8 mouse cellular contexts compared by ENCODE assay signal in the genomic region with DNA sequence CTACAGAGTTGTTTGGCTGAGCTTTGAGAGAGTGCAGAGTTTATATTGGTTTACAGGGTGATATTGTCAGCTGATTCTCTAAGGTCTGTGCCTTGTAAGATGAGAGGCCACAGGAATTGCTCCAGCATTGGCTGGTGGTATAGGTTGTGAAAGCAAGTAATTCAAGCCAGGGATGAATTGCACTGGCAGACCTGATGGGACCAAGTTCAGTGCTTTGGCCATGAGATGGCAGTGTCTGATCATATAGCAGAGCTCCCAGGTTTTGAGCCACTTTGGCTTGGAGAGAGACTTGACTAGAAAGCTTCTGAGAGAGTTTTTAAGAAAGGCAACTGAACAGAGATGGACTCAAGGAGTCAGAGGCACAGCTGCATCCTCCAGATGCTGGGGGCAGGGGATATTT.
A peak's percentile ranks its signal among the peaks of the same experiment; 100 is the strongest.
DNase-seq lines count a peak whose midpoint lies in the region; ATAC-seq and TF ChIP-seq lines count a peak whose summit lies in the region.
"Had no signal": no experiment of that assay in that cellular context is flagged by ENCODE, and none has a peak within 500 bp of the region (broad histone marks: within the 10 kb centered on the region; RNA-seq: fewer than 3 reads in every experiment).

No protein-coding gene starts in this region.

- H3K4me1 ChIP-seq in hindbrain, postnatal 0 days (ENCODE audit: insufficient read depth, low read length): no peaks in the 10 kb centered on the region

- H3K36me3 ChIP-seq in hindbrain, postnatal 0 days (ENCODE audit: insufficient read depth, low read length): no peaks in the 10 kb centered on the region

- no peak overlapping the region for H3K4me3 ChIP-seq in hindbrain, postnatal 0 days (ENCODE audit: low read length)
- H3K4me3 ChIP-seq: erythroblast, embryonic 14.5 days had no signal

- H3K27ac ChIP-seq in hindbrain, postnatal 0 days: no peak overlapping the region

- DNase-seq in Muller cell, postnatal 12 days (ENCODE audit: inconsistent ontology term): peak; percentile 63
- peak; percentile 72 for DNase-seq in adrenal gland, postnatal 10 days
- peak; percentile 2 for DNase-seq in fibroblast of lung, adult 2 months (ENCODE audit: low read depth)
- DNase-seq in hindbrain, postnatal 0 days (ENCODE audit: low spot score): peak; percentile 66
- peak; percentile 43 to 46 for DNase-seq in layer of hippocampus, postnatal 36 days
- DNase-seq in mesoderm, embryonic 11.5 days (ENCODE audit: low read depth, low spot score): peak; percentile 53
- DNase-seq in thymus, postnatal 4 days: no peak

- no peak overlapping the region for H3K4me2 ChIP-seq in hindbrain, postnatal 0 days (ENCODE audit: low read depth, low read length)

- peak; percentile 58; the same call in 1 of the 2 replicates for ATAC-seq in hindbrain, postnatal 0 days

- peak; percentile 78 for TF ChIP-seq CTCF in hindbrain, postnatal 0 days (IDR thresholded peaks at IDR 0.05; ENCODE audit: low read depth)

- no peak overlapping the region for H3K9ac ChIP-seq in hindbrain, postnatal 0 days (replicated peaks; ENCODE audit: low read length)

- no peaks in the 10 kb centered on the region for H3K27me3 ChIP-seq in hindbrain, postnatal 0 days (ENCODE audit: insufficient read depth, low read length)

- H3K9me3 ChIP-seq in hindbrain, postnatal 0 days (ENCODE audit: low read length): no peaks in the 10 kb centered on the region
